Mouse (Mus musculus): Measurements from ENCODE around the gene Mospd3.
A peak's percentile ranks its signal among the peaks of the same experiment; 100 is the strongest.

Gene Mospd3

DNA sequence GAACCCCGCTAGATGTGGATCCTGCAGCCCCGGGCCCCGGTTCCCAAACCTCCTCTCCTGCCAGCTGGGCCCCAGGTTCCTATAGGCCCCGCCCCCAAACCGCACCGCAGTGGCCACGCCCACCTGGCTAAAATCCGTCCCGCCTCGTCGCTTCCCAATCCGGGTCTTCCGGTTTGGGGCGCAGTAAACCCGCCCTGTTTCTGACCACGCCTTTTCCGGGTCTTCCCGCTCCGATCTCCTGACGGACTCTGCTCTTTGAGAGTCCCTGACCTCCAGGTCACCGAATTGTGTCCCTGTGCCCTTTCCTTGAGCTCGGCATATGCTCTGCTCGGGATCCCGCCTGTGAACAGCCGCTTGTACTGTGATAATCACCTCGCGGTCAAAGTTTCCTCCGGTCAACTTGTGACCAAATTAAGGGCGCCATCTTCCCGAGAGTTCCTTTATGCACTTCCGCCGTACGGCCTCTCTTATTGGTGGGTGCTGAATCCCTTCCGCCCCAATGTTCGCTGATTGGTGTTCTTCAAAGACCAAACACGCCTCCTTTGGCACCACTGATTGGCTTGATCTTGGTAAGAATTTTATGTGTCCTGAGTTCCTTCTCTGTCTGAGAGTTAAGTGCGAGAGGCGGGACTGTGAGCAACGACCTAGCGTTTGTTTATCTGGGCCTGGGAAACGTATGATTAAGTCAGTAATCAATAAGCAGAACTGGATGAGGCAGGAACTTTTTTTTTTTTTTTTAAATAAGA is at the start of gene Mospd3:
Gene Mospd3 (minus strand): TSS at position 440 of the 746 bp plus-strand sequence.
- DNase-seq (ENCODE audit: extremely low read depth, insufficient read length, low spot score), result peak; percentile 96

DNA sequence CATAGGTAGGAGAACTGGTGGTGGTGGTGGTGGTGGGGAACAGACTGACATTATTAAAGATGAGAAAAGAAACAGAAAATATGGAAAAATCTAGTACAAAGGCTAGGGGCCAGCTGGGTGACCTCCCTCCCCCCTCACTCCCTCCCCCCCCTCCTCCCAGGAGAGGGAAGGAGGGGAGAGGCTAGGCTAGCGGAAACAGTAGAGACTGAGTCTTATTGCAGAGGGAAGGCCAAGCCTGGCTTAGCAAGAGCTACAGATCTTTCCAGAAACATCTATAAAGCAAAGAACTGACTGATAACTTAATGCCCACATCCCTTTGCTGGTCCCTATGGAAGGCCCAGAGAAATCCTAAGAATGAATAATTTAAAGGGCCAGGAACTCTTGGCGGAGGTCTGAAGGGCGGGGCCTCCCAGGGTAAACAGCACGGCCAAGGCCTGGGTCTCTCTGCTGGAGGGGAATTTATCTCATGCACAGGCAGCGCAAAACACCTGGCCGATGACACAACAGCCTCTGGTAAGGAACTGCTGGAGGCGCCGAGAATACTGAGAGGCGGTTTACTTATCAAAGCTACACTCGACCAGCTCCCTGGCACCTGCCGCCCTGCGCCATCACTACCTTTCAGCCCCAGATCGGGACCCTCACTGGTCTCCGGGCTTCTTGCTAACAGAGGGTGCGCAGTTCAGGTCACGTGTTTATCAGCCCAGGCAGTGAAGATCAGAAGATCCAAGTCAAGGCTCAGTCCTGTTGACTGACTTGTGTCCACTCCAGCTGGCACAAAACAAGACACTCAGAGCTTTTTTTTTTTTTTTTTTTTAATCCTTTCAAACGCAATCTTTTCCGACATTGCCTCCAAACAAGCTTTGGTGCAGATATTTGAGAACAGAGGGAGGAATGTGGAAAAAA is 49.1 kb upstream of the Mospd3 start:
- no peak for DNase-seq (ENCODE audit: extremely low read depth, insufficient read length, low spot score)

DNA sequence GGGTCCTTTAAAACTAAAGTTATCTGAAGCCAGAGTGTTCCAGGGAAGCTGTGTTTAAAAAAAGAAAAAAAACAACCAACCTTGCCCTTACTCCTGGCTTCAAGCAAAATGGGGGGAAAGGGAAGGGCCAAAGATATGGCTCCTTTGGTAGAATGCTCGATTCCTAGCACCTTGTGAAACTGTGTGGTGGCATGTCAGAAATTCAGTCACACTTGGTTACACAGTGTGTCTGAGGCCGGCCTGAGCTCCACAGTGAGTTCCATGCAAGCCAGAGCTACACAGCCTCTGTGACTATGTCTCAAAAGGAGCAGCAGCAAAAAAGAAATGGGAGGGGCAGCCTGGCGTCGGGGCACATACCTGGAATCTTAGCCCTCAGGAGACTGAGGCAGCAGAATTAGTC is 48.4 kb upstream of the Mospd3 start:
- DNase-seq (ENCODE audit: extremely low read depth, insufficient read length, low spot score), result no peak

GRCm38 (mm10) chr5:137647827-137648601 is 47.2 kb upstream of the Mospd3 start:
- DNase-seq (ENCODE audit: extremely low read depth, insufficient read length, low spot score), result no peak

DNA sequence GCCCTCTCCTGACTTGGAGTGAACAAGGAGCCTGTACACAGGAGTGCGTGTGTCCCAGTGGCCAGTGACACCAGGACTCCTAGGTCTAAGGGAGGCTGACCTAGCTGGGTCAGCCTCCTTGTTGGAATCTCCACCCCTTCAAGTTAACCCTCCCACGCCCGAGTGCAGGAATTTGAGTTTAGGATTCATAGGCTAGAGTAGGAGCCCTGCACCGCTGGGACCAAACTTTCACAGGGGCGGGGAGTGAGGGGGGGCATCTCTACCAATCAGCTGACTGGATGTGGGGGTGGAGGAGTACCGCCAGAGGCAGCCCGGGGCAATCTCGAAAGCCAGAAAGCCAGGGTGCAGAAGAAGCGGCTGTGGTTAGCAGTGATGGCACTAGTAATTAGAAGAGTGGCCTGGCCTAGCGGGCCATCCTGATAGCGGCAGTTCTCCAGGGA is 44.8 kb upstream of the Mospd3 start, which contains the start of gene Irs3:
Gene Irs3 (minus strand): TSS at position 63 of the 440 bp plus-strand sequence.
- DNase-seq (ENCODE audit: extremely low read depth, insufficient read length, low spot score), result no peak

DNA sequence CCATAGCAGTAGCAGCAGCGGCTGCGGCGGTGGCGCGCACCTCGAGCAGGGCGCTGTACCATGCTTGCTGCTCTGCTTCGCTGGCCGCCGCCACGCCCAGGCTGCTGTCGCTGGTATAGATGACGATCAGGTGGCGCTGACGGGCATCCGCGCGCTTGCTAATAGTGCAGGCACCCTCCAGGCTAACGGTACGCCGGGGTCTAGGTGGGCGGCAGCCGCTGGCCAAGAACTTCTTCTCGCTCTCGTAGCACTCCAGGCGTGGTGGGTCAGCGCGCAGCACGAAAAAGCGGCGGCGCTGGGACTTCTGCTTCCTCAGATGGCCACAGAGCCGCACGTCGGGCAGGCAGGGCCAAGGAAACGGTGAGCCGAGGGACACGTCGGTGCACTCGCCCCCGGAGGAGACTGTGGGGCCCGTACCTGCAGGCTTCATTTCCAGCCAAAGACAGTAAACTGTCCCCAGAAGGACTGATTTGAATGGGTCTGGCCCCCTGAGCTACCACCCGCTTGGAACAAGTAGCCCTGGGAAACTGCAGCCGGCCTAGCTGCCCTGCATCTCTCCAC is 44.3 kb upstream of the Mospd3 start:
- DNase-seq (ENCODE audit: extremely low read depth, insufficient read length, low spot score), result no peak

GRCm38 (mm10) chr5:137644484-137644883 is 43.6 kb upstream of the Mospd3 start:
- no peak for DNase-seq (ENCODE audit: extremely low read depth, insufficient read length, low spot score)

- DNase-seq (ENCODE audit: extremely low read depth, insufficient read length, low spot score), result no peak
These were observed 42.0 kb upstream of the Mospd3 start for GRCm38 (mm10) chr5:137642886-137643285.

GRCm38 (mm10) chr5:137641054-137641453 is 40.2 kb upstream of the Mospd3 start, which contains the start of gene Sap25:
TSS of gene Sap25 (plus strand) at chr5:137641334.
- no peak for DNase-seq (ENCODE audit: extremely low read depth, insufficient read length, low spot score)

- DNase-seq (ENCODE audit: extremely low read depth, insufficient read length, low spot score), result no peak
These were observed 38.6 kb upstream of the Mospd3 start for GRCm38 (mm10) chr5:137639472-137639871.

- DNase-seq (ENCODE audit: extremely low read depth, insufficient read length, low spot score), result no peak
These were observed 32.7 kb upstream of the Mospd3 start for GRCm38 (mm10) chr5:137633397-137634084.

DNA sequence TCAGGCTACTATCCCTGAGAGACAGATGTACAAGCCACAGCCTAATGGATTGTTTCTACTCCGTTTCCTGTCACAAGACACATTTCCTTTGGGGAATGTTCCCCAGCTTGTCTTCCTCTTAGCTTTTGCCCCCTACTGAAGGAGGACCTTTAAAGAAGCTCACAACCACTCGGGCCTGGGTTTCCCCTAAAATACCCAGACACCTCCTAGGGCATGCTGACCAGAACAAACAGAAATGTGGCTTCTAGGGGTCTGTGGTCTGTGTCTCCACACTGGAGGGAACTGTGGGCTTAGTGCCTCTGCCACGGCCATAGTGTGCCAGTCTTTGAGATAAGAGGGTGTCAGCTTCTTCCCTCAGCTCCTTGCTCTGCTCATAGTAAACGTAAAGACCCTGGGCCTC is 30.7 kb upstream of the Mospd3 start:
- no peak for DNase-seq (ENCODE audit: extremely low read depth, insufficient read length, low spot score)

DNA sequence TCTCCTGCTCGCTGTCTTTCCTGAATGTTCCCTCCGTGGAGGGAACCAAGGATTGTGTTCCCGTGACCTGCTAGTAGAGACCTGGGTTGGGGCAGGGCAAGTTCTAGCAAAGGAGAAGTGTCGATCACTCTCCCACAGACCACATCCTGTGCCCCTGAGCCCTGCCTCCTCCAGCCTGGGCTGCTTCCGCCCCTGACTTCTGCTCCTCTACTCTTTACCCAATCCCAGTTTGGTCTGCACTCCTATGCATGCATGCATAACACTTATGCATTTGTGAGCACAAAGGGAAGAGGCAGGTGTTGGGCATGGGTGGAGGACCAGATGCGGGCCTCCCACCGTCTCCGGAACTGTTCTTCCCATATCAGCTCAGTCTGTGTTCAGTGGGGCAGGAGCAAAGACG is 30.3 kb upstream of the Mospd3 start:
- no peak for DNase-seq (ENCODE audit: extremely low read depth, insufficient read length, low spot score)

DNA sequence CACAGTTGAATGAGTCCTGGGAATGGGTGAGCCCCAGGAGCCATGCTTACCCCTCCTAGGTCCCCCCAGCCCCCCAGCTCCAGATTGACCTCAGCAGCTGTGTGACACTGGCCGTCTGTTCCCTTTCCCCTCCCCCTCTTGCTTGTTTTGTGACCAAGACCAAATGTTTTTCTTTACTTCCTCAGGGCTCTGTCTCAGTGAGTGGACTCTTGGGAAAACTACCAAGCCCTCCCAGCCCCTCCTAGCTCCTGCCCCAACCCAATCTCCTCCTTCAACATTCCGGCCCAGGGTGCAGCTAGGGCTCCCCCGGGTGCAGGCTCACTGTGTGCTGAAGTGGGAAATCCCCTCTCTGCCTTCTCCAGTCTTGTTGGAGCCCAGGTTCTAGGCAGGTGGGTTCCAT is 29.7 kb upstream of the Mospd3 start:
- DNase-seq (ENCODE audit: extremely low read depth, insufficient read length, low spot score), result no peak

DNA sequence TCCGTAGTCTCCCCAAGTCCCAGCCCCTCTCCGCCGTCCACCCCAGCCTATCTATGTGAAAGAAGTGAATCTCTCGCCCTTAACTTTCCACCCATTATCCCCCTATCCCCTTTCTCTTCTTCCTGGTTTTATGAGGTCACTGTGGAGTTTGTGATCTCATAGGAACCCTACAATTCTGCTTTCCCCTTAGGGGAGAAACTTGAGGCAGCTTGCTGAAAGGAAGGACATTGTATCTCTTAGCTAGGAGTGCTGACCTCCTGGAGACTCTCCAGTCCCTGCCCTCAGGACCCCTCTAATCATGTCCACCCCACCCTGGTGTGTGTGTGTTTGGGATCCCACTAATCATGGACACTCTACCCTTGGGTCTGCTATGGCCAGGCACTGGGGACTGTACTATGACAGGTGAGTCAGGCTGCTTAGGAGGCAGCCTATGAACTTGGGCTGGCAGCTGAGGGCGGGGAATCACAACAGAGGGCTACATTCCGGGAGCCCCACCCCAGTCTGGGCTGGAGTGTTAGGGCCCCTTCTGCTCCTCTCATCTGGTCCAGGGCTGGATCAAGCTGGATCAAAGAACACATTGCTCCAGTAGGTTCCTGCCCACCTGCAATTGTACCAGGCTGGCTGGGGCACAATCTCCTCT is 29.2 kb upstream of the Mospd3 start:
- DNase-seq (ENCODE audit: extremely low read depth, insufficient read length, low spot score), result no peak

DNA sequence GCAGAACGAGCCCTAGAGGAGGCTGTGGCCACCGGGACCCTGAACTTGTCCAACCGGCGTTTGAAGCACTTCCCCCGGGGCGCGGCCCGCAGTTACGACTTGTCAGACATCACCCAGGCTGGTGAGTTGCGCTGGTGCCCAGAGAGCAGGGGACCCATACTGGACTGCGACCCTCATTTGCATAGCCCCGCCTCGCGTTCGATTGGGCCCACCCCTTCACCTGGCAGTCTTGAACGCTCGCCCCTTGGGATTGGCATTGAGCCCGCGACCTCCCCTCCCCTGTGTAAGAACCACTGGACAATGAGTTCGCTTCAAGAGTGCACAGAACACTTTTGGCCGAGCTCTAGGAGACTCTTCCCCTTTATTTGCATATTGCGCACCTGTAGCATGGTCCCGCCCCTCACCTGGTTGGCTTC is 28.5 kb upstream of the Mospd3 start:
- no peak for DNase-seq (ENCODE audit: extremely low read depth, insufficient read length, low spot score)

DNA sequence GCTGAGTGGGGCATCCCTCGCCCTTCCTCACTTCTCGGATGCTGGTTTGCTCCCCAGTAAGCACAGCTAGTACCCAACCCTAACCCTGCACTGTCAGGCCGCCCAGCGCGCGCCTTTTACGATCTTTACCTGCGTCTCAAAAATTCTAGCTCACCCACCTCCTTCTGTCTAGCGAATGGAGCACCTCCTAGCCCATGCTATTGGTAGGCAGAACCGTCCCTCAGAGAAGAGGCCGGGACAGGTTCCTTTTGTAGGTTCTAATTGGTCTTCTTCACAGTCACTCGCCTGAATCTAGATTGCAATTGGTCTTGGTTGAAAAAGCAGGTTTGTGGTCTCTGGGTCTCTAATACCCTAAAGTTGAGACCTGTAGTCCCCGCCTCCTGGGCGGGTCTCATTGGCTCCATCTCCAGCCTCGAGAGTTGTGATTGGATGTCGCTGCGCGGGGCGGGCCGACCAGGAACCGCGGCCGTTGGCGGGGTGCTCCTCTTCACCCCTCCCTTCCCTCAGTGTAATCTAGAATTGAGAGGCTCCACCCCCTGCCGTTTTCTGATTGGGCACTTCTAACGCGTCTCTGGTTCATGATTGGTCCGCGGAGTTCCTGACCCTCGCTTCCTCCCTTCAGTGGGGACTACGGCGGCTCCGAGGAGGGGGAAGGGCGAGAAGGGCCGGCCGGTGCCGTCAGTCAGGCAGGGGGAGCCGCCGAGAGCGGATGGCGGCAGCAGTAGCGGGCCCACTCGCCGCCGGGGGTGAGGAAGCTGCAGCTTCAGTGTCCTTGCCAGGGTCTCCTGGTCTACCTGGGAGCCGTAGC is 27.8 kb upstream of the Mospd3 start, which contains the start of the genes Fbxo24, Lrch4 and Gm20605:
Gene Fbxo24 (minus strand): TSS at position 505 of the 808 bp plus-strand sequence.
Gene Lrch4 (plus strand): TSS at position 624 of the 808 bp plus-strand sequence.
Gene Gm20605 (plus strand): TSS at position 678 of the 808 bp plus-strand sequence.
- DNase-seq (ENCODE audit: extremely low read depth, insufficient read length, low spot score), result peak; percentile 98

DNA sequence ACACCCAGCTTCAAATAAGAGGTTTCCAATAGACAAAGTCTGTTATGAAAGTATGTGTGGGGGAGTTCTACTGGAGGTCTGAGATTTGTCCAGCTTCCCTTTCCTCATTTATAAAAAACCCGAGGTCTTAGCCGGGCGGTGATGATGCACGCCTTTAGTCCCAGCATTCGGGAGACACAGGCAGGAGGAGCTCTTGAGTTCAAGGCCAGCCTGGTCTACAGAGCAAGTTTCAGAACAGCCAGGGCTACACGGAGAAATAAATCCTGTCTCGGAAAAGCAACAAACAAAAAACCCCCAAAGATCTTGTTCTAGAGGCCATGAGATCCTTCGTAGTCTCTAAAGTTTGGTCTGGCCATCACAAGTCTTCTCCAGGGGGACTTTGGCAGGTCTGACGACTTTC is 27.1 kb upstream of the Mospd3 start:
- DNase-seq (ENCODE audit: extremely low read depth, insufficient read length, low spot score), result no peak
